Mouse (Mus musculus): ENCODE results near the gene Mustn1.

DNA sequence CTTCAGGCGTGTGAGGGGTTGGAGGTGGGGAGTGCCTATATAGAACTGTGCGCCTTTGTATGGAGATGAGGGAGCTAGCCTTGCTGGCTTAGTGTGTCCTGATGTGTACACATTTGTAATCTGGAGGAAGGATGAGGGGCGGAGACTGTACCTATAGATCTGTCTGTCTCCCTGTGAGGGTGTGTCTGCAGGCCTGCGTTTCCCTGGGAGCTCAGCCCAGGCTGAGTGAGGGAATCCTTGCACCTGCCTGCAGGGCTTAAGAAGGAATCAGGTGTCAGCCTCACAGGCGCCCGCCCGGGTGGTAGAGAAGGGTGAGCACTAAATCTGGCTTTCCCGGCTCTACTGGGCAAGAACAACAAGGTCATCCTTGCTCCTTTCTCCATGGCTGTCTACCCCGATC is 794 bp downstream of the Mustn1 start:
- no peak for TF ChIP-seq CTCF (IDR thresholded peaks at IDR 0.05; ENCODE audit: low read depth)
- TF ChIP-seq EP300 (optimal IDR thresholded peaks at IDR 0.05) = no peak
